Mouse (Mus musculus): ENCODE measurements at regions not wholly inside any gene's neighbourhood (a gene's known extent, or its start where the extent isn't known, plus 50 kb on each side); places are given as distances from the start of the nearest gene placed in this dataset.

- no peak for DNase-seq (ENCODE audit: low spot score)
Measured at GRCm38 (mm10) chr12:30647511-30647910, 63.3 kb downstream of the Tmem18 start.

GRCm38 (mm10) chr12:30651506-30651905 lies 67.3 kb downstream of the Tmem18 start:
- no peak for DNase-seq (ENCODE audit: low spot score)

GRCm38 (mm10) chr12:30654347-30655075 lies 70.3 kb downstream of the Tmem18 start:
- DNase-seq (ENCODE audit: low spot score), result no peak

- DNase-seq (ENCODE audit: low spot score), result no peak
Measured at GRCm38 (mm10) chr12:30655076-30655421, 70.8 kb downstream of the Tmem18 start.

- no peak for DNase-seq (ENCODE audit: low spot score)
Measured at GRCm38 (mm10) chr12:30678826-30679225, 94.6 kb downstream of the Tmem18 start.

- no peak for DNase-seq (ENCODE audit: low spot score)
Measured at GRCm38 (mm10) chr12:30690038-30690437, 105.8 kb downstream of the Tmem18 start.

GRCm38 (mm10) chr12:30693540-30693939 lies 109.3 kb downstream of the Tmem18 start:
- no peak for DNase-seq (ENCODE audit: low spot score)

- DNase-seq (ENCODE audit: low spot score), result no peak
Measured at GRCm38 (mm10) chr12:30698256-30698655, 114.0 kb downstream of the Tmem18 start.

- DNase-seq (ENCODE audit: low spot score), result no peak
Measured at GRCm38 (mm10) chr12:30703691-30704090, 119.5 kb downstream of the Tmem18 start.

- DNase-seq (ENCODE audit: low spot score), result no peak
Measured at GRCm38 (mm10) chr12:30707271-30707670, 123.0 kb downstream of the Tmem18 start.

GRCm38 (mm10) chr12:30708635-30709181 lies 124.5 kb downstream of the Tmem18 start:
- DNase-seq (ENCODE audit: low spot score), result no peak

GRCm38 (mm10) chr12:30710554-30710953 lies 126.3 kb downstream of the Tmem18 start:
- DNase-seq (ENCODE audit: low spot score), result no peak

- no peak for DNase-seq (ENCODE audit: low spot score)
Measured at GRCm38 (mm10) chr12:30726747-30727146, 142.5 kb downstream of the Tmem18 start.

- no peak for DNase-seq (ENCODE audit: low spot score)
Measured at GRCm38 (mm10) chr12:30729437-30729836, 145.2 kb downstream of the Tmem18 start.

GRCm38 (mm10) chr12:30767621-30768020 lies 116.5 kb upstream of the Alkal2 start:
- no peak for DNase-seq (ENCODE audit: low spot score)

- no peak for DNase-seq (ENCODE audit: low spot score)
Measured at GRCm38 (mm10) chr12:30793371-30793770, 90.8 kb upstream of the Alkal2 start.

- peak; percentile 17 for DNase-seq (ENCODE audit: low spot score)
Measured at GRCm38 (mm10) chr12:30816096-30816495, 68.0 kb upstream of the Alkal2 start.

- DNase-seq (ENCODE audit: low spot score), result no peak
Measured at GRCm38 (mm10) chr12:30831383-30831782, 52.7 kb upstream of the Alkal2 start.
